Mouse (Mus musculus): ENCODE measurements around the gene Rspo3.

The Rspo3 gene

DNA sequence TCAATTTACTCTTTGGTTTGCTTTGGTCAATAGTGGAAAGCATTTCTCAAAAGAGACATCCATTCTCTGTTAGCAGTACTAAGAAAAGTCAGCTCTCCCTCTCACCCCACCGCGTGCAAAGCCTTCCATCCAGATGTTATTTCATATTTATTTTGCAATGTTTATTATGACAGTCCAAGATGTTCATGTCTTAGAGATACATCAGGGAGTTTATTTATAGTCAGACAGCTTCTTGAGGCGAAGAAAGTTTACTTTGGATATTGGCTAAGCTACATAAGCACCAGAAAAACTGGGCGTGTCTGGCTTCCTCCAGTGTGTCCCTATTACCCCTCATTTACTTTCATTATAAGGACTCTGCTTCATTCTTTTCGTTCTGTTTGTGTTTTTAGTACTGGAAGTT, 94.4 kb downstream of the Rspo3 start:
- no peak for DNase-seq (ENCODE audit: extremely low read depth, insufficient read length, low spot score)

DNA sequence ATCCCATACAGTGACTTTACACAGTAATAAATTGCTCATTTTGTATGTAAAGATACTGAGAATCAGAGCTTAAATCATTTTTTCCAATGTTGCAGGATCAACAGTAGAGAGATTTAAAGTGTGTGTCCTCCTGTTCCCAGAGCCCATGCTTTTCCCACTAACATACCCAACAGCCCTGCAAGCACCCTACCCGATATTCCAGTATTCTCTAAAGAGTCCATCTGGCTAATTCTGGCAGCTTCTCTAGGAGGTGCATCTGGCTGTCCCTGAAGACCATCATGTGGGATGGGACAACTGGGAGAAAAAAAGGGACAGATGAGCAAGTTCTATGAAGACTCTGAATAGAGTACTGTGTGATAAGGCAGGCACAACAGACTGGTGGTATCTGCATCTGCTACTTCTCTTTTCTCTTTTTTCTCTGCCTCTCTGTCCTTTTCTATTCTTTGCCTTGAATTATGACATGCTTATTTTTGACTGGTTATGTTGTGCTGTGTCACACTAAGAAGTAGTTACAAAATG, 102.7 kb downstream of the Rspo3 start:
- DNase-seq (ENCODE audit: extremely low read depth, insufficient read length, low spot score) = no peak

- no peak for DNase-seq (ENCODE audit: extremely low read depth, insufficient read length, low spot score)
These were observed 109.0 kb downstream of the Rspo3 start for GRCm38 (mm10) chr10:29426660-29427059.

DNA sequence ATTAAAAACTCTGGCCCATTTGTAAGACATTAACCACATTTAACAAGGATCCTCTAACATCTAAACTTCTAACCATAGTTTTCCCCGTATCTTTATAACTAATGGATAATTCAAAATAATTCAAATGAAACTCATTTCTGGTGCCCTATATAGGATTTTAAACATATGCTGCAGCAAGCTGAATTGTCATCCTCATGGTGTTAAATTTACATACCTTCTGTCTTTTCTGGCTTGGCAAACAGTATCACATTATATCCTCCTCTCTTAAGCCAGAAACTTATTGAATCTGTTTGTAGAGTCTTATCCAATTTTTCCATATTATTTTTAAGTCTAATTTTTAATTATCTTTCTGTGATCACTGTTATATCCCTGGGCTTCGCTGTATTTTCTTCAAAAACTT, 111.1 kb downstream of the Rspo3 start:
- DNase-seq (ENCODE audit: extremely low read depth, insufficient read length, low spot score) = no peak

DNA sequence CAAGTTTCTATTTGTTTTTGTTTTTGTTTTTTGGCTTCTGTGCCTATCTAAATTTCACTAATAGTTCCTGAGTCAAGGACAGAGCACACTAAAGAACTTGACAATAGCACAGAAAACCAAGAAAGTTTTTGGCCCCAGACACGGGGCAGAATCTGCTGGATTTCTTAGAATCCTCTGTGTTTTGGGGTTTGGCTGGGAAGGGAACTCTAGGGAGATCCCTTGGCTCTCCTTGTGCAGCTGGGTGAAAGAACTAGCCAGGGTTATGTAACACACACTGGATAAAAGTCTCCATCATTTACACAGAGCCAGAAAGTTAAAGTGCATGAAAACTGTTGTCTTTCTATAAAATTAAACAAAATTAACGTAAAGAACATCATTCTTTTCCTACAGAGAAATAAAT, 121.3 kb downstream of the Rspo3 start:
- DNase-seq (ENCODE audit: extremely low read depth, insufficient read length, low spot score) = no peak

DNA sequence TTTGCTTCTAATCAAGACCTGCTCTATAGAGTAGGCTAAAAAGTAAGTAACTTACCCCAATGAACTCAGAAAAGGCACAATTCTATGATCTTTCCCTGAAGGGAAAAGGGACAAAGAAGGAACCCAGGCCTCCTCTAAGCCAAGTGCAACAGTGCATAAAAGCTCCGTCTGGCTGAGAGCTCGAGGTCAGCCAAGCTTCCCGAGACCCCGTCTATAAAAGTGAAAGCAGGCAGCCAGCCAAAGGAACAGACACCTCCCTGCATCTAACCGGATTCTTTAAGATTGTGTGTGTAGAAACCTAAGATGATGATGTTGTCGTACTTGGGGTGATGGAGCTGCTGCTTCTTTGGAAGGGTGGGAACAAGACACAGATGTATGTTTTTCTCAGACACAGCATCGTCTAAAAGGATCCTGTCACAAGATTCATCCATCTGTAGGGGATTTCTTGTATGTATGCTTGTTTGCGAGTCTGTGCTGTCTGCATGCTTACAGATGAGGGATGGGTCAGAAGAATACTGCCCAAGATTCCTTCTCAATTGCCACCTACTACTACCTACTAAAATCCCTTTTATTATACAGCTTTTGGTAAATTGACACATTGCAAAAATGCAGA, 132.9 kb downstream of the Rspo3 start:
- DNase-seq (ENCODE audit: extremely low read depth, insufficient read length, low spot score) = no peak
